Mouse (Mus musculus) urinary bladder, postnatal 36 days (tissue): Measurements from ENCODE around the gene Asprv1.

ENCODE experiments used
- DNase-seq, 2 experiments: peaks; one replicate each; pipeline ENCODE4 v3.0.0; 2022; ENCODE audit warnings: low spot score in 2 of 2, mixed read lengths in 1 of 2

Gene Asprv1

DNA sequence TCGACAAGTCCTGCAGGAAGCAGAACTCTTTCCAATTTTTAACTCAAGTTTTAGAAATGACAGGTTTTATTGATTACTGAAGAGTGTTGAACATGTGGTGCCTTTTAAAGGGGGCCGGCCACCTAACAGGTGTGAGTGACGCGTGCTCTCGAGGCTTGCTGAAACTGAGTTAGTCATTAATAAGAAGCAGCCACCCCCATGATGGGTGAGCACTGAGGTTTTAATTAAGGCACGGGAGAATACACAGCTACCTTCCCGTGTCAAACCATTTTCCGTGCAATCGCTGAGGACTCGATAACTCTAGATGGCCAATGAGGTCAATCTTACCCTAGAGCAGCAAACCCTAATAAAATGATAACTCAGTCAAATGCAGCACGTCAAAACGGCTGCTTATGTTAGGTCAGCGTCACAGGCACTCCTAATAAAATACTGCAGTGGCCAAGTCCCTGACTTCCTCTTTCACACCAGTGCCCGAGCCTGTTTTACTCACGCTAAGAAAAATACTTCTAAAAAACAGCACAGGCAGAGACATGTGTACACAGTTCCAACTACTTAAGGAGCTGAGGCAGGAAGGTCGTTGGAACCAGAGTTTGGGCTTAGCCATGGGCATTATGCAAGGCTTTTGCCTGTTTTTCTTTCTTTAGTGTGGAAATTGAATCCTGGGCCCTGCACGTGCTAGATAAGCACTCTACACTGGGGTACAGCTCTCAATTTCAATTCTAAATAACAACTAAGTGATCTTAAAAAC is 37.8 kb downstream of the Asprv1 start:
- DNase-seq, result no peak

DNA sequence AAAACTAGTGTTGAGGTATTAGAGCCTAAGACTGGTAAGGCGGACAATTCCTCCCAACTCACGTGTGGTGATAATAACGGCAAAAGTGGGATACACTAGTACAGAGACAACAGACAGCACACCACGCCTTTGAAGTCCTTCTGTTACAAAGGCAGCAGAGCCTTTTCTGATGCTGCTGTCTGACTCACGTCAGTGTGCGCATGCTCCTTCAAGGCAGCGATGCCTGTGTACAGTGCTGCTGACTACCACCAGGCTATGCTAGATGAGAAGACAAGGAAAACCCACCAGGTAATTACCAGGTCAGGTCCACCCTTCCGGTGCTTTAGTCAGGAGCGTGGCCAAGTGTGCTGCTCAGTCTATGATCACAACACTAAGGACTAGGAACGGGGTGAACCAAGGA is 39.1 kb downstream of the Asprv1 start:
- DNase-seq, result no peak

DNA sequence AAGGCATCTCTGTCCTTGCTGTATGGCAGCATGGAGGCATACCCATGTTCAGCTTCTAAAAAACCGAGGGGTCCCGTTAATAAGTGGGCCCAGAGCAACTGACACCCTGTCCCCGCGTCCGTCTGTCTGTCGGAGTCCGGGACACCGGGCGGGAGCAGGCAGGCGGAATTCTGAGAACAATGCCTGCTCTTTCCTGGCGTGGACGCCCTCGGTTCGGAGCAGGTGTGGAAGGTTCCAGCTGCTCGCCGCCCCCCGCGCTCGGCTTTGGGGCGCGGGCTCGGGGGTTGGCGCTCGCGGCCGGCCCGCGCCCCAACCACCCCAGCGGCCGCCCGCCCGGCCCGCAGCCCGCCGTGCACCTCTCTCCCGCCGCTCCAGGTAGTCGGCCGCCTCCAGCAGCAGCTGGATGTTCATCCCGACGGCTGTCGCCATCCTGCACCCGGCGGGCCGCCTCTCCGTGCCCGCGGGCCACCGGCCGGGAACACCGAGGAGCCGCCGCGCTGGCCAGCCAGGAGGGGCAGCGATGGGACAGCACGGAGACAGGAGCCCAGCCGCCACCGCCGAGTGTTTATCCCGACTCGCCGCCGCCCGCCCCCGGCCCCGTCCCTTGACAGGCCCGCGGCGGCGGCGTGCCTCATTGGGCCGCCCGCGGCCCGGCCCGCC is 40.7 kb downstream of the Asprv1 start, which contains the start of gene Mxd1:
Gene Mxd1 (minus strand): TSS at position 582 of the 660 bp plus-strand sequence.
- DNase-seq, result no peak

DNA sequence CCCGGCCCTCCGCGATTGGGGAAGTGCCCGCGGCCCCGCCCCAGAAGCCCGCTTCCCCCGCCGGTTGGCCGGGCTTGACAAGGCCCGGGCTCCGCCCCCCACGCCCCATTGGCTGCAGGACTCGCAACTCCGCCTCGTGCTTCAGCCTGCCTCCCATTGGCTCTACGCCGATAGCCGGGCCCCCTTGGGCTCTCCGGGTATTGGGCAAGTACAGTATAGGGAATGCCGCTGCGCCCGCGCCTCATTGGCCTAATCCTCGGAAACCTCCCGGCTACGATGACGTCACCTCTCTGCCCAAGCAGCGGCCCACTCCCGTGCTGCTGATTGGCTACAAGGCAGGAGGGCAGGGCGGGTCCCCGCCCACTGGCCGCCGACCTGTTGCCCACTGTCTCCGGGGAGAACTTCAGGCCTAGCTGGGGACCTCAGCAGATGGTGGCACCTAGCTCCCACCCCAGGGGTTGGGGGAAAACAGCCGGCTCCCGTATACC is 41.3 kb downstream of the Asprv1 start:
- peak; percentile 99 to 100 for DNase-seq

DNA sequence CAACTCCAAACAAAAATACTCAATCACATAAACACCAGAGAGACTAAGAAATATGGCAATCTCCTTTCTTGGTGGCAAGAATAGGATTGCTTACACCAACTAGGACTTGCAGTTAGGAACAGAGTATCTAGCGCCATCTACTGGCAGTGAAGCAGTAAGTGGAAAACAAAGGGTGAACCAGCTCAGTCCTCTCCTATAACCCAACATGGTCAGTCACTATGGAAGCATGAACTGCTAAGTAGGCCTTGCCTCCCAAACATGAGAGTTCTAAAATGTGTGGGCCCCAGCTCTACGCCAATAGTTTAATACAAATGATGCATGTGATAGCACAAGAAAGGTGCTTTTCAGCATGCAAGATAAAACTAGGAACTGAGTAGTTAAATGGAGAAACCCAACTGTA is 42.9 kb downstream of the Asprv1 start:
- peak; percentile 26 to 34 for DNase-seq

DNA sequence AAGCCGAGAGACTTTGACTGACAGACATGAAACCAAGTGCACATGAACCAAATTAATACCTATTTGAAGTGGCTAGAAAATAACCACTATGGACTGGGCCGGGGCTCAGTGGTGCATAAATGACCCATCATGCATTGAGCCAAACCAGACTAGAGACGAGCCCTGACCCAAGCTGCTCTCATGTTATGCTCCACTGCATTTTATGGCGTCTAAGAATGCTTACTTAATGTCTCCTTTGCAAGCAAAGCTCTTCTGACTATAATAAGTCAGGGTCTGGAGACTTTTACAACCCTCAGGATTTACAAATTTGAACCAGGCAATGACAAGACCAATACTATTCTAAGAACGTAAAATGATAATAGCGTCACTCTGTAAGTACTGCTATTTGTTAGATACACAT is 50.4 kb downstream of the Asprv1 start:
- no peak for DNase-seq
